In genomic region chr9:59692145-59692544, GRCm38 (mm10) we compare ENCODE assay signal across 8 mouse cellular contexts. TPM values are rescaled to one million over a fixed set of nuclear protein-coding genes. Genes with fewer than 3 reads are reported as not detected.
DNase-seq lines count a peak whose midpoint lies in the region; ATAC-seq and TF ChIP-seq lines count a peak whose summit lies in the region.

No protein-coding gene starts in this region.

- no peak for DNase-seq in cerebellum, adult 9-10 months
- peak; percentile 89 for DNase-seq in adipocyte (ENCODE audit: low spot score)
- no peak for DNase-seq in natural killer cell, adult 2 months (ENCODE audit: low spot score in 2 of 2)

- no peak for TF ChIP-seq CTCF in embryonic fibroblast, embryonic 13.5 days (IDR thresholded peaks at IDR 0.05; ENCODE audit: borderline replicate concordance, insufficient read depth, low read length)

- H3K4me3 ChIP-seq in embryonic fibroblast, embryonic 13.5 days (ENCODE audit: insufficient read depth, low read length), result peak overlapping the region; percentile 6; the same call in 1 of the 2 replicates
- peak overlapping the region; percentile 37 for H3K4me3 ChIP-seq in hindbrain, embryonic 16.5 days (ENCODE audit: low read length)
- no peak overlapping the region for H3K4me3 ChIP-seq in liver, embryonic 12.5 days
- peak overlapping the region; percentile 26; the same call in 1 of the 2 replicates for H3K4me3 ChIP-seq in neural tube, embryonic 12.5 days

- no peaks in the 10 kb centered on the region for H3K9me3 ChIP-seq in hindbrain, embryonic 16.5 days (ENCODE audit: control insufficient read depth, low read length)
- H3K9me3 ChIP-seq in liver, embryonic 12.5 days (replicated peaks), result no peaks in the 10 kb centered on the region
- H3K9me3 ChIP-seq in neural tube, embryonic 12.5 days, result no peaks in the 10 kb centered on the region

- H3K27me3 ChIP-seq in hindbrain, embryonic 16.5 days (replicated peaks; ENCODE audit: control insufficient read depth, insufficient read depth, low read length), result no peaks in the 10 kb centered on the region
- peaks cover 28% of the 10 kb centered on the region for H3K27me3 ChIP-seq in liver, embryonic 12.5 days (replicated peaks)
- H3K27me3 ChIP-seq in neural tube, embryonic 12.5 days (replicated peaks), result 0 out of 2 replicates have a peak, but pooled peaks cover 2% of the 10 kb centered on the region

- no peaks in the 10 kb centered on the region for H3K4me1 ChIP-seq in embryonic fibroblast, embryonic 13.5 days (ENCODE audit: control insufficient read depth, insufficient read depth, low read length)
- peaks cover 12% of the 10 kb centered on the region for H3K4me1 ChIP-seq in hindbrain, embryonic 16.5 days (ENCODE audit: control insufficient read depth, insufficient read depth, low read depth, low read length)
- peaks cover 8% of the 10 kb centered on the region; the same call in 1 of the 2 replicates for H3K4me1 ChIP-seq in liver, embryonic 12.5 days
- peaks cover 9% of the 10 kb centered on the region for H3K4me1 ChIP-seq in neural tube, embryonic 12.5 days

- WGBS in hindbrain, embryonic 16.5 days, result 32% methylated on average over 9 of the region's 9 CpGs
- 41% methylated on average over 9 of the region's 9 CpGs for WGBS in liver, embryonic 12.5 days (ENCODE audit: insufficient replicate concordance)
- WGBS in neural tube, embryonic 12.5 days, result 33% methylated on average over 9 of the region's 9 CpGs

- peak overlapping the region; percentile 70 for H3K4me2 ChIP-seq in hindbrain, embryonic 16.5 days (ENCODE audit: low read length)
- H3K4me2 ChIP-seq in liver, embryonic 12.5 days, result peak overlapping the region; percentile 38
- peak overlapping the region; percentile 60 for H3K4me2 ChIP-seq in neural tube, embryonic 12.5 days (replicated peaks)

- H3K9ac ChIP-seq in hindbrain, embryonic 16.5 days (ENCODE audit: low read depth, low read length), result peak overlapping the region; percentile 57
- H3K9ac ChIP-seq in liver, embryonic 12.5 days, result no peak overlapping the region
- H3K9ac ChIP-seq in neural tube, embryonic 12.5 days, result no peak overlapping the region

- ATAC-seq in cerebellum, adult (ENCODE audit: insufficient number of reproducible peaks, low FRiP score, low TSS enrichment), result peak; percentile 56; the same call in 1 of the 2 replicates
- ATAC-seq in hindbrain, embryonic 16.5 days, result peak; percentile 73
- ATAC-seq in liver, embryonic 12.5 days, result no peak
- ATAC-seq in neural tube, embryonic 12.5 days (ENCODE audit: low FRiP score, low read depth), result peak; percentile 25; the same call in 1 of the 2 replicates

- no peaks in the 10 kb centered on the region for H3K36me3 ChIP-seq in hindbrain, embryonic 16.5 days (ENCODE audit: control insufficient read depth, insufficient read depth, low read length)
- H3K36me3 ChIP-seq in liver, embryonic 12.5 days, result no peaks in the 10 kb centered on the region
- H3K36me3 ChIP-seq in neural tube, embryonic 12.5 days, result no peaks in the 10 kb centered on the region

- peak overlapping the region; percentile 38 for H3K27ac ChIP-seq in embryonic fibroblast, embryonic 13.5 days (ENCODE audit: insufficient read depth, low read length)
- H3K27ac ChIP-seq in hindbrain, embryonic 16.5 days (ENCODE audit: low read depth, low read length), result peak overlapping the region; percentile 72
- no peak overlapping the region for H3K27ac ChIP-seq in liver, embryonic 12.5 days
- no peak overlapping the region for H3K27ac ChIP-seq in neural tube, embryonic 12.5 days

- peak; percentile 38; the same call in 1 of the 2 replicates for TF ChIP-seq POLR2A in embryonic fibroblast, embryonic 13.5 days (IDR thresholded peaks at IDR 0.05; ENCODE audit: low read depth, low read length)

RNA-seq across cellular contexts. Expression of gene Gramd2, which starts 12.2 kb away (rescaled TPM):
- polyA plus RNA-seq in embryonic fibroblast, embryonic 13.5 days (2011; ENCODE audit: insufficient read length, low read depth, missing spikeins), result 0.53 and 0.67 TPM in 2 replicates
- 5.4 and 5.6 TPM in 2 replicates for polyA plus RNA-seq in hindbrain, embryonic 16.5 days (2015; fragmentation: Nextera tagmentation; extraction: Ambion mirVana)
- polyA plus RNA-seq in liver, embryonic 12.5 days (2016; fragmentation: Nextera tagmentation; extraction: Ambion mirVana), result 0.04 and 0.07 TPM in 2 replicates
- polyA plus RNA-seq in neural tube, embryonic 12.5 days (2016; fragmentation: Nextera tagmentation; extraction: Ambion mirVana), result 0.56 and 0.73 TPM in 2 replicates

RNA-seq across cellular contexts. Expression of gene Pkm, which starts 36.0 kb away (rescaled TPM):
- 1,030 and 1,261 TPM in 2 replicates for polyA plus RNA-seq in embryonic fibroblast, embryonic 13.5 days (2011; ENCODE audit: insufficient read length, low read depth, missing spikeins)
- 1,087 and 1,130 TPM in 2 replicates for polyA plus RNA-seq in hindbrain, embryonic 16.5 days (2015; fragmentation: Nextera tagmentation; extraction: Ambion mirVana)
- polyA plus RNA-seq in liver, embryonic 12.5 days (2016; fragmentation: Nextera tagmentation; extraction: Ambion mirVana), result 439 and 489 TPM in 2 replicates
- 1,532 and 1,641 TPM in 2 replicates for polyA plus RNA-seq in neural tube, embryonic 12.5 days (2016; fragmentation: Nextera tagmentation; extraction: Ambion mirVana)

RNA-seq across cellular contexts. Expression of gene Senp8, which starts 58.4 kb away (rescaled TPM):
- polyA plus RNA-seq in embryonic fibroblast, embryonic 13.5 days (2011; ENCODE audit: insufficient read length, low read depth, missing spikeins), result 11.9 and 12.1 TPM in 2 replicates
- polyA plus RNA-seq in hindbrain, embryonic 16.5 days (2015; fragmentation: Nextera tagmentation; extraction: Ambion mirVana), result 10.0 and 11.2 TPM in 2 replicates
- polyA plus RNA-seq in liver, embryonic 12.5 days (2016; fragmentation: Nextera tagmentation; extraction: Ambion mirVana), result 5.0 and 5.7 TPM in 2 replicates
- polyA plus RNA-seq in neural tube, embryonic 12.5 days (2016; fragmentation: Nextera tagmentation; extraction: Ambion mirVana), result 16.5 and 17.7 TPM in 2 replicates

RNA-seq across cellular contexts. Expression of gene Myo9a, which starts 58.6 kb away (rescaled TPM):
- polyA plus RNA-seq in embryonic fibroblast, embryonic 13.5 days (2011; ENCODE audit: insufficient read length, low read depth, missing spikeins), result 38.4 and 38.7 TPM in 2 replicates
- 23.2 and 24.9 TPM in 2 replicates for polyA plus RNA-seq in hindbrain, embryonic 16.5 days (2015; fragmentation: Nextera tagmentation; extraction: Ambion mirVana)
- polyA plus RNA-seq in liver, embryonic 12.5 days (2016; fragmentation: Nextera tagmentation; extraction: Ambion mirVana), result 4.9 and 5.0 TPM in 2 replicates
- 20.8 and 21.6 TPM in 2 replicates for polyA plus RNA-seq in neural tube, embryonic 12.5 days (2016; fragmentation: Nextera tagmentation; extraction: Ambion mirVana)

Comparison
In these comparisons a context has a peak if more than half of its experiments do, and no peak if none do; other contexts are left out.
1. H3K27ac ChIP-seq: peak in embryonic fibroblast, embryonic 13.5 days (single experiment) and hindbrain, embryonic 16.5 days (single experiment); none in liver, embryonic 12.5 days (single experiment) and neural tube, embryonic 12.5 days (single experiment).
2. Peak in every context shown above with its lines, with median percentiles within 50 percentile points of each other: H3K4me2 ChIP-seq.